Comparison of ENCODE assay signal across 8 mouse cellular contexts in genomic region chr19:46530449-46530990, GRCm38 (mm10). TPM values are rescaled to one million over a fixed set of nuclear protein-coding genes. Genes with fewer than 3 reads are reported as not detected.
A peak's percentile ranks its signal among the peaks of the same experiment; 100 is the strongest.
DNase-seq lines count a peak whose midpoint lies in the region; ATAC-seq and TF ChIP-seq lines count a peak whose summit lies in the region.

No protein-coding gene starts in this region.

- intact Hi-C loops in gastrocnemius, postnatal 36 days (cut with DNase I), result no loop called here

- no peak overlapping the region for H3K4me3 ChIP-seq in lung, postnatal 0 days (ENCODE audit: low read depth, low read length)
- no peak overlapping the region for H3K4me3 ChIP-seq in forebrain, embryonic 14.5 days (ENCODE audit: low read depth, low read length)
- no peak overlapping the region for H3K4me3 ChIP-seq in stomach, embryonic 14.5 days (ENCODE audit: low read depth, low read length)

- no peak for TF ChIP-seq EP300 in lung, postnatal 0 days (IDR thresholded peaks at IDR 0.05)

- H3K27me3 ChIP-seq in lung, postnatal 0 days (replicated peaks; ENCODE audit: insufficient read depth, low read length), result no peaks in the 10 kb centered on the region
- no peaks in the 10 kb centered on the region for H3K27me3 ChIP-seq in forebrain, embryonic 14.5 days (replicated peaks; ENCODE audit: control insufficient read depth, insufficient read depth, low read length)
- no peaks in the 10 kb centered on the region for H3K27me3 ChIP-seq in stomach, embryonic 14.5 days (ENCODE audit: control insufficient read depth, insufficient read depth, low read length)

- ATAC-seq in lung, postnatal 0 days, result no peak
- ATAC-seq in forebrain, embryonic 14.5 days, result no peak
- ATAC-seq in stomach, embryonic 14.5 days (ENCODE audit: insufficient number of reproducible peaks, insufficient read depth, low FRiP score, low read depth), result no peak

- H3K4me2 ChIP-seq in lung, postnatal 0 days (replicated peaks; ENCODE audit: low read depth, low read length), result peak overlapping the region; percentile 27
- 0 out of 2 replicates have a peak overlapping the region, but pooled peaks have one; percentile 10 for H3K4me2 ChIP-seq in forebrain, embryonic 14.5 days (ENCODE audit: low read length)
- H3K4me2 ChIP-seq in stomach, embryonic 14.5 days (replicated peaks; ENCODE audit: low read depth, low read length), result no peak overlapping the region

- no peak overlapping the region for H3K9ac ChIP-seq in lung, postnatal 0 days (replicated peaks; ENCODE audit: low read depth)
- peak overlapping the region; percentile 49 for H3K9ac ChIP-seq in forebrain, embryonic 14.5 days (ENCODE audit: low read length)
- no peak overlapping the region; the same call in 1 of the 2 replicates for H3K9ac ChIP-seq in stomach, embryonic 14.5 days (replicated peaks; ENCODE audit: low read depth, low read length)

- peak; percentile 41 for DNase-seq in lung, postnatal 0 days (ENCODE audit: low spot score)
- DNase-seq in lung, postnatal 36 days, result no peak
- no peak for DNase-seq in forebrain, embryonic 14.5 days (ENCODE audit: low spot score)
- DNase-seq in kidney, postnatal 14 days, result peak; percentile 43
- no peak for DNase-seq in ovary, postnatal 10 days (ENCODE audit: low spot score)
- DNase-seq in gastrocnemius, postnatal 36 days, result no peak
- no peak for DNase-seq in cerebellum, adult 9-10 months

- no peaks in the 10 kb centered on the region for H3K9me3 ChIP-seq in lung, postnatal 0 days (ENCODE audit: low read length)
- H3K9me3 ChIP-seq in forebrain, embryonic 14.5 days (replicated peaks; ENCODE audit: control insufficient read depth, low read length), result no peaks in the 10 kb centered on the region
- no peaks in the 10 kb centered on the region for H3K9me3 ChIP-seq in stomach, embryonic 14.5 days (ENCODE audit: control insufficient read depth, low read depth, low read length)

- no peaks in the 10 kb centered on the region for H3K36me3 ChIP-seq in lung, postnatal 0 days (ENCODE audit: insufficient read depth, low read length)
- H3K36me3 ChIP-seq in forebrain, embryonic 14.5 days (ENCODE audit: control insufficient read depth, insufficient read depth, low read length), result peaks cover 5% of the 10 kb centered on the region
- no peaks in the 10 kb centered on the region for H3K36me3 ChIP-seq in stomach, embryonic 14.5 days (ENCODE audit: control insufficient read depth, insufficient read depth, low read length)

- peak overlapping the region; percentile 79 for H3K27ac ChIP-seq in lung, postnatal 0 days (ENCODE audit: low read length)
- peak overlapping the region; percentile 92 for H3K27ac ChIP-seq in forebrain, embryonic 14.5 days (ENCODE audit: low read depth, low read length)
- H3K27ac ChIP-seq in stomach, embryonic 14.5 days (ENCODE audit: low read length), result peak overlapping the region; percentile 87

- no peak for TF ChIP-seq CTCF in lung, postnatal 0 days (IDR thresholded peaks at IDR 0.05)

- H3K4me1 ChIP-seq in lung, postnatal 0 days (ENCODE audit: insufficient read depth, low read depth, low read length), result peaks cover 46% of the 10 kb centered on the region
- peaks cover 71% of the 10 kb centered on the region for H3K4me1 ChIP-seq in forebrain, embryonic 14.5 days (ENCODE audit: control insufficient read depth, insufficient read depth, low read length)
- peaks cover 64% of the 10 kb centered on the region for H3K4me1 ChIP-seq in stomach, embryonic 14.5 days (ENCODE audit: control insufficient read depth, insufficient read depth, low read length)

- 30% methylated on average over 8 of the region's 8 CpGs for WGBS in lung, postnatal 0 days
- 20% methylated on average over 8 of the region's 8 CpGs for WGBS in forebrain, embryonic 14.5 days
- WGBS in stomach, embryonic 14.5 days, result 16% methylated on average over 8 of the region's 8 CpGs

RNA-seq across cellular contexts. Expression of gene Trim8, which starts 29.0 kb away (rescaled TPM):
- polyA plus RNA-seq in lung, postnatal 0 days (2015; fragmentation: Nextera tagmentation; extraction: Ambion mirVana), result 34.1 and 34.8 TPM in 2 replicates
- 23.0 and 24.8 TPM in 2 replicates for polyA plus RNA-seq in forebrain, embryonic 14.5 days (2014; fragmentation: Nextera tagmentation; extraction: Ambion mirVana)
- polyA plus RNA-seq in stomach, embryonic 14.5 days (2014; fragmentation: Nextera tagmentation; extraction: Ambion mirVana), result 22.3 and 23.5 TPM in 2 replicates
- 10 to 100 TPM; 19.0 to 19.2 TPM for total RNA-seq in gastrocnemius, postnatal 36 days (2021)

RNA-seq across cellular contexts. Expression of gene Arl3, which starts 42.5 kb away (rescaled TPM):
- polyA plus RNA-seq in lung, postnatal 0 days (2015; fragmentation: Nextera tagmentation; extraction: Ambion mirVana), result 52.6 and 70.9 TPM in 2 replicates
- polyA plus RNA-seq in forebrain, embryonic 14.5 days (2014; fragmentation: Nextera tagmentation; extraction: Ambion mirVana), result 159 and 164 TPM in 2 replicates
- polyA plus RNA-seq in stomach, embryonic 14.5 days (2014; fragmentation: Nextera tagmentation; extraction: Ambion mirVana), result 89.4 and 98.7 TPM in 2 replicates
- total RNA-seq in gastrocnemius, postnatal 36 days (2021), result 10 to 100 TPM; 44.6 to 60.8 TPM

RNA-seq across cellular contexts. Expression of gene Sfxn2, which starts 42.6 kb away (rescaled TPM):
- 18.4 and 19.6 TPM in 2 replicates for polyA plus RNA-seq in lung, postnatal 0 days (2015; fragmentation: Nextera tagmentation; extraction: Ambion mirVana)
- polyA plus RNA-seq in forebrain, embryonic 14.5 days (2014; fragmentation: Nextera tagmentation; extraction: Ambion mirVana), result 6.8 and 8.0 TPM in 2 replicates
- 19.3 and 20.8 TPM in 2 replicates for polyA plus RNA-seq in stomach, embryonic 14.5 days (2014; fragmentation: Nextera tagmentation; extraction: Ambion mirVana)
- 1 to 10 TPM; 2.7 to 4.1 TPM for total RNA-seq in gastrocnemius, postnatal 36 days (2021)

Comparison
In these comparisons a context has a peak if more than half of its experiments do, and no peak if none do; other contexts are left out.
1. DNase-seq: peak in lung, postnatal 0 days (single experiment) and kidney, postnatal 14 days (single experiment); none in lung, postnatal 36 days (single experiment), forebrain, embryonic 14.5 days (single experiment), ovary, postnatal 10 days (single experiment), gastrocnemius, postnatal 36 days (0 of 2) and cerebellum, adult 9-10 months (single experiment).
2. Peak in every context shown above with its lines, with median percentiles within 50 percentile points of each other: H3K27ac ChIP-seq.